In the genomic region with DNA sequence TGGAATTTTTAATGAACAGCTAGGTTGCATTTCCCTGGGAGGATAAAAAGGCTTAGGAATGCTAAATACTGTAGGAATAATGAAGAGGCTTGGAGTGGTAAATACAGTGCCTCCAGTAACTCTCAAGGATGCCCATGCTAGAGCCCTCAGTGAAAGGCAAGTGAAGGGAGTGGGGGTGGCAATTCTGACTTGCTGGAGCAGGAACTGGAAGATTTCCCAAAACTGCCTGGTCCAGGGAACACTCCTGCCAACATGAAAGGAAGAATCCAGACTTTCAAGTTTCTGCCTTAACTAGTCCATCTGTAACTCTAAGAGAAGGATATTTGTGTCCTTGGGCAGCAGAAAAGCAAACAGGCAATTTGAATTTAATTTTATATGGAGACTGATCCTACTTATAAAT, we compare ENCODE assay signal across 29 mouse cellular contexts. TPM values are rescaled to one million over a fixed set of nuclear protein-coding genes. Genes with fewer than 3 reads are reported as not detected.
DNase-seq lines count a peak whose midpoint lies in the region; ATAC-seq and TF ChIP-seq lines count a peak whose summit lies in the region.
"Had no signal": no experiment of that assay in that cellular context is flagged by ENCODE, and none has a peak within 500 bp of the region (broad histone marks: within the 10 kb centered on the region; RNA-seq: fewer than 3 reads in every experiment).

No protein-coding gene starts in this region.

- H3K4me2 ChIP-seq in hindbrain, embryonic 12.5 days (replicated peaks) = no peak overlapping the region
- H3K4me2 ChIP-seq: embryonic facial prominence, embryonic 13.5 days; heart, embryonic 15.5 days; limb, embryonic 15.5 days; midbrain, embryonic 13.5 days; neural tube, embryonic 12.5 days; stomach, embryonic 15.5 days had no signal

- H3K9me3 ChIP-seq in hindbrain, embryonic 12.5 days (replicated peaks) = no peaks in the 10 kb centered on the region
- H3K9me3 ChIP-seq: embryonic facial prominence, embryonic 13.5 days; heart, embryonic 15.5 days; limb, embryonic 15.5 days; midbrain, embryonic 13.5 days; neural tube, embryonic 12.5 days; stomach, embryonic 15.5 days had no signal

- no peaks in the 10 kb centered on the region for H3K36me3 ChIP-seq in hindbrain, embryonic 12.5 days
- H3K36me3 ChIP-seq: embryonic facial prominence, embryonic 13.5 days; heart, embryonic 15.5 days; limb, embryonic 15.5 days; midbrain, embryonic 13.5 days; neural tube, embryonic 12.5 days; stomach, embryonic 15.5 days had no signal

- ATAC-seq in hindbrain, embryonic 12.5 days (ENCODE audit: low FRiP score) = no peak
- ATAC-seq: hindbrain, embryonic 16.5 days; intestine, postnatal 0 days; midbrain, embryonic 13.5 days had no signal

- H3K4me3 ChIP-seq in hindbrain, embryonic 12.5 days = no peak overlapping the region
- H3K4me3 ChIP-seq: embryonic facial prominence, embryonic 13.5 days; heart, embryonic 15.5 days; left cerebral cortex, adult 2 months; limb, embryonic 15.5 days; midbrain, embryonic 13.5 days; neural tube, embryonic 12.5 days; stomach, embryonic 15.5 days had no signal

- no peak overlapping the region for H3K27ac ChIP-seq in hindbrain, embryonic 12.5 days
- H3K27ac ChIP-seq: embryonic facial prominence, embryonic 13.5 days; heart, embryonic 15.5 days; kidney, postnatal 0 days; left cerebral cortex, adult 2 months; limb, embryonic 15.5 days; midbrain, embryonic 13.5 days; neural tube, embryonic 12.5 days; stomach, embryonic 15.5 days had no signal

- no peak for TF ChIP-seq CTCF in brain, embryonic 14.5 days (IDR thresholded peaks at IDR 0.05; ENCODE audit: borderline replicate concordance, extremely low read depth, insufficient read depth, insufficient read length)

- H3K4me1 ChIP-seq in hindbrain, embryonic 12.5 days = no peaks in the 10 kb centered on the region
- H3K4me1 ChIP-seq: embryonic facial prominence, embryonic 13.5 days; heart, embryonic 15.5 days; limb, embryonic 15.5 days; midbrain, embryonic 13.5 days; neural tube, embryonic 12.5 days; stomach, embryonic 15.5 days had no signal

- H3K9ac ChIP-seq in hindbrain, embryonic 12.5 days = no peak overlapping the region
- H3K9ac ChIP-seq: embryonic facial prominence, embryonic 13.5 days; heart, embryonic 15.5 days; limb, embryonic 15.5 days; midbrain, embryonic 13.5 days; neural tube, embryonic 12.5 days; stomach, embryonic 15.5 days had no signal

- DNase-seq in layer of hippocampus, adult 11-12 months (ENCODE audit: low spot score) = peak; percentile 24
- DNase-seq in layer of hippocampus, postnatal 10 days (ENCODE audit: low spot score in 2 of 2) = no peak
- DNase-seq in brain, embryonic 14.5 days (ENCODE audit: low read depth) = peak; percentile 15
- DNase-seq in frontal cortex, postnatal 14 days (ENCODE audit: low spot score in 2 of 2) = peak; percentile 11 to 15
- DNase-seq in right cerebral cortex, postnatal 10 days (ENCODE audit: low spot score in 2 of 2) = peak; percentile 64 to 69
- DNase-seq in lung, adult 18-20 months = no peak
- DNase-seq: adrenal gland, postnatal 36 days; B cell, adult 2 months; cerebellum, adult 8-10 months; gastrocnemius, postnatal 36 days; heart, postnatal 4 days; lung, postnatal 14 days had no signal

- no peak for TF ChIP-seq POLR2A in brain, embryonic 14.5 days (IDR thresholded peaks at IDR 0.05; ENCODE audit: borderline replicate concordance, extremely low read depth, insufficient read depth, insufficient read length, poor library complexity, severe bottlenecking)

- H3K27me3 ChIP-seq in hindbrain, embryonic 12.5 days = no peaks in the 10 kb centered on the region
- H3K27me3 ChIP-seq: embryonic facial prominence, embryonic 13.5 days; heart, embryonic 15.5 days; limb, embryonic 15.5 days; midbrain, embryonic 13.5 days; neural tube, embryonic 12.5 days; stomach, embryonic 15.5 days had no signal

RNA-seq across cellular contexts. Expression of gene Npffr2, which starts 34.2 kb away (rescaled TPM):
- not detected for total RNA-seq in layer of hippocampus, postnatal 10 days (2021)
- 0.04 and 0.14 TPM in 2 replicates for polyA plus RNA-seq in brain, embryonic 14.5 days (2012; rRNA removed)
- polyA plus RNA-seq in hindbrain, embryonic 12.5 days (2016; fragmentation: Nextera tagmentation; extraction: Ambion mirVana) = 0.14 TPM in 1 of 2 replicates, not detected in the other
- total RNA-seq: adrenal gland, postnatal 36 days; gastrocnemius, postnatal 36 days; heart, adult 8-10 months; heart, postnatal 4 days; megakaryocyte, adult 5-6 weeks had no signal
- polyA plus RNA-seq: cortical plate, adult 2 months; embryonic facial prominence, embryonic 13.5 days; heart, embryonic 15.5 days; intestine, postnatal 0 days; limb, embryonic 15.5 days; liver, embryonic 16.5 days; neural tube, embryonic 12.5 days; stomach, embryonic 15.5 days; thymus, postnatal 0 days; urinary bladder, adult 2 months had no signal

Comparison
In these comparisons a context has a peak if more than half of its experiments do, and no peak if none do; other contexts are left out.
1. DNase-seq: peak in layer of hippocampus, adult 11-12 months (single experiment), brain, embryonic 14.5 days (single experiment), frontal cortex, postnatal 14 days (2 of 2) and right cerebral cortex, postnatal 10 days (2 of 2); none in layer of hippocampus, postnatal 10 days (0 of 2) and lung, adult 18-20 months (0 of 2).